Mouse (Mus musculus): ENCODE results near the gene Ripor3. TPM values are rescaled to one million over a fixed set of nuclear protein-coding genes. Genes with fewer than 3 reads are reported as not detected.

Ripor3 gene
- polyA plus RNA-seq, 1 experiment from 2014 or later, result 0.55 TPM

DNA sequence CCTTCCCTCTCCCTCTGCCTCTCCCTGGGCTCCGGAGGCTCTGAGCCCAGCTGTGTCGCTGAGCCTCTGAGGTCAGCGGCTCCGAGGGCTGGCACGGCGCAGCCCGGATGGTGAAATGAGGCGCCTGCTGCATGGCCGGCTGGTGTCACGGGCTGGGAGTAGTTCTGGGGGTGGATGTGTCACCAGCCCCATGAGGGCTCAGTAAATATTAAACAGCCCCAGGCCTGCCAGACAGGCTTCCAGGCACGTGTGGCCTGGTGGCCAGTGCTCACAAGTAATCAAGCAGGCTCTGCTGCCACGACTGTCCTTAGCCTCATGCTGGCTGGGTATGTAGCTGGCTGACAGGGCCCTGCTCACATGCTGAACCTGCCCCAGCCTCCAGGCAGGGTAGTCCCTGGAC lies 7.0 kb downstream of the Ripor3 start:
- Histone ChIP-seq H3K27ac (replicated peaks; ENCODE audit: low read depth, low read length) (no peak overlapping the region), H3K4me3 (ENCODE audit: low read depth, low read length) (no peak overlapping the region), H3K9me3 (ENCODE audit: control insufficient read depth, low read length) (peaks cover 3% of the 10 kb centered on the region; the same call in 1 of the 2 replicates), H3K36me3 (ENCODE audit: control insufficient read depth, insufficient read depth, low read length) (no peaks in the 10 kb centered on the region), H3K9ac (ENCODE audit: low read length) (no peak overlapping the region), H3K4me1 (ENCODE audit: control insufficient read depth, insufficient read depth, low read length) (peaks cover 14% of the 10 kb centered on the region), H3K4me2 (ENCODE audit: low read depth, severe bottlenecking) (no peak overlapping the region), H3K27me3 (ENCODE audit: control insufficient read depth, insufficient read depth, low read length) (no peaks in the 10 kb centered on the region)
- 60% methylated on average over 12 of the region's 12 CpGs for WGBS
- DNase-seq (ENCODE audit: low spot score) (no peak), ATAC-seq (ENCODE audit: insufficient number of reproducible peaks, low FRiP score, low TSS enrichment, low read depth) (no peak)

DNA sequence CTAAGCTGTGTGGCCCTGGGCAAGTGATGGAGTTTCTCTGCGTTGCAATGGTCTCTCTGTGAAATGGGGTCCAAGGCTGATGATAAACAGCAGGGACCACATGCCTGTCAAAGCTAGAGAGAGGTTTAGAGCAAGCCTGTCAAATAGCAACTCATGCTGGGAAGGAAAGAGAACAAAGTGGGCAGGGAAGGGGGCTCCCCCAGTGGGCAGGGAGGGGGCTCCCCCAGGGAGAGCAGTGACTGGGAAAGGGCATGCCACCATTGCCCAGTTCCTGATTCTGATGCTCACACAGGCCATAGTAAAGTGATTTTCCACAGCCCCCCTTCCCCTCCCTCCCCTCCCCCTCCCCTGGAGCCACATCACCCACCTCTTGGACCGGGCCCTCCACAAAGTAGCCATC lies 7.5 kb downstream of the Ripor3 start:
- no peak overlapping the region for H3K4me2 ChIP-seq (ENCODE audit: low read depth, severe bottlenecking)
- peaks cover 14% of the 10 kb centered on the region for H3K4me1 ChIP-seq (ENCODE audit: control insufficient read depth, insufficient read depth, low read length)
- WGBS, result 80% methylated on average over 2 of the region's 2 CpGs
- H3K9ac ChIP-seq (ENCODE audit: low read length), result no peak overlapping the region
- no peak for DNase-seq (ENCODE audit: low spot score)
- H3K27ac ChIP-seq (replicated peaks; ENCODE audit: low read depth, low read length), result no peak overlapping the region
- ATAC-seq (ENCODE audit: insufficient number of reproducible peaks, low FRiP score, low TSS enrichment, low read depth), result no peak
- H3K4me3 ChIP-seq (ENCODE audit: low read depth, low read length), result no peak overlapping the region
- peaks cover 3% of the 10 kb centered on the region; the same call in 1 of the 2 replicates for H3K9me3 ChIP-seq (ENCODE audit: control insufficient read depth, low read length)
- H3K36me3 ChIP-seq (ENCODE audit: control insufficient read depth, insufficient read depth, low read length), result no peaks in the 10 kb centered on the region
- no peaks in the 10 kb centered on the region for H3K27me3 ChIP-seq (ENCODE audit: control insufficient read depth, insufficient read depth, low read length)

DNA sequence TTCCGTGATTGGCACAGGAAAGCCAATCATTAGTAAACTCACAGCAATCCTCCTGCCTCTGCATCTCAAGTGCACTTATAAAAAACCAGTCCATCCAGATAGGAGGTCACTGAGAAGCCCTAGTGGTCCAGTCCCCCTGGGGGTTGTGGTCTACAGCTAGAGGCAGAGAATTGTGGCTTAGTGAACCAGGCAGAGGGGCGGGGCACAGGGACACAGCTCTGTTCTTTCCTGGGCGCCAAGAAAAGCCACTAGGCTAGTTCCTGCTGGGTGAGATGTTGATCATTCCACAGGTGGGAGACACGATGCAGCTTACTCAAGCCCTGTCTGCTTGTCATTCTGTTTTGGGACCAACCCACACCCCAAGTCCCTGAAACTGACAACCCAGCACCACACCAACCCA lies 8.2 kb downstream of the Ripor3 start:
- Histone ChIP-seq H3K4me2 (ENCODE audit: low read depth, severe bottlenecking) (no peak overlapping the region), H3K9ac (ENCODE audit: low read length) (no peak overlapping the region), H3K4me1 (ENCODE audit: control insufficient read depth, insufficient read depth, low read length) (peaks cover 14% of the 10 kb centered on the region), H3K9me3 (ENCODE audit: control insufficient read depth, low read length) (peaks cover 3% of the 10 kb centered on the region; the same call in 1 of the 2 replicates), H3K27ac (replicated peaks; ENCODE audit: low read depth, low read length) (no peak overlapping the region), H3K27me3 (ENCODE audit: control insufficient read depth, insufficient read depth, low read length) (no peaks in the 10 kb centered on the region), H3K36me3 (ENCODE audit: control insufficient read depth, insufficient read depth, low read length) (no peaks in the 10 kb centered on the region), H3K4me3 (ENCODE audit: low read depth, low read length) (no peak overlapping the region)
- DNase-seq (ENCODE audit: low spot score) (no peak), ATAC-seq (ENCODE audit: insufficient number of reproducible peaks, low FRiP score, low TSS enrichment, low read depth) (no peak)
- WGBS, result 57% methylated on average over 4 of the region's 4 CpGs

DNA sequence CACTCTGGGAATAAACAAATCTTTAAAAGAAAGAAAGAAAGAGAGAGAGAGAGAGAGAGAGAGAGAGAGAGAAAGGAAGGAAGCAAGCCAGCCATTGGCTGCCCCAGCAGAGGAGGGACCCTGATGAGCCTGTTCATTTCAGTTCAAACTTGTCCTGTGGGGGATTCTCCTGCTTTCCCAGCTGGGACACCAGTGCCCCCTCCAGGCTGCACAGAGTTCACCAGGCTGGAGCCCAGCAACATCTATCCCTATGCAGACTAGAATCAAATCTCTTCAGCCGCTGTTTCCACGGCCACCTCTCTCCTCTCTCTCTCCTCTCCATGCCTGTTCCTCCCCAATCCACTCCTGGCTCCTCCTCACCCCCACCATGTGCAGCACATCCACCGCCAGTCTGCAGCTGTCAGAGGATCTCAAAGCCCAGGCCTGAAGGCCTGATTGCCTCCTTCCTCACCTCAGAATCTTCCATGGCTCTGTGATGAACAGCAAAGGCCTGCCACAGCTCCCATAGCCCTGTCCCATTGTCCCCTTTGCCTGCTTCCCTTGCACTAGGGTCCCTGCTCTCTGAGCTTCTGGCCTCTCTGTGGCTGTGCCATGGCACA lies 11.2 kb downstream of the Ripor3 start:
- no peak overlapping the region for H3K4me2 ChIP-seq (ENCODE audit: low read depth, severe bottlenecking)
- no peak overlapping the region for H3K27ac ChIP-seq (replicated peaks; ENCODE audit: low read depth, low read length)
- H3K4me1 ChIP-seq (ENCODE audit: control insufficient read depth, insufficient read depth, low read length), result peaks cover 6% of the 10 kb centered on the region; the same call in 1 of the 2 replicates
- H3K9me3 ChIP-seq (ENCODE audit: control insufficient read depth, low read length), result peaks cover 3% of the 10 kb centered on the region; the same call in 1 of the 2 replicates
- H3K4me3 ChIP-seq (ENCODE audit: low read depth, low read length), result no peak overlapping the region
- no peak for DNase-seq (ENCODE audit: low spot score)
- 75% methylated on average over 3 of the region's 3 CpGs for WGBS
- no peak for ATAC-seq (ENCODE audit: insufficient number of reproducible peaks, low FRiP score, low TSS enrichment, low read depth)
- H3K36me3 ChIP-seq (ENCODE audit: control insufficient read depth, insufficient read depth, low read length), result no peaks in the 10 kb centered on the region
- H3K9ac ChIP-seq (ENCODE audit: low read length), result no peak overlapping the region
- H3K27me3 ChIP-seq (ENCODE audit: control insufficient read depth, insufficient read depth, low read length), result no peaks in the 10 kb centered on the region

DNA sequence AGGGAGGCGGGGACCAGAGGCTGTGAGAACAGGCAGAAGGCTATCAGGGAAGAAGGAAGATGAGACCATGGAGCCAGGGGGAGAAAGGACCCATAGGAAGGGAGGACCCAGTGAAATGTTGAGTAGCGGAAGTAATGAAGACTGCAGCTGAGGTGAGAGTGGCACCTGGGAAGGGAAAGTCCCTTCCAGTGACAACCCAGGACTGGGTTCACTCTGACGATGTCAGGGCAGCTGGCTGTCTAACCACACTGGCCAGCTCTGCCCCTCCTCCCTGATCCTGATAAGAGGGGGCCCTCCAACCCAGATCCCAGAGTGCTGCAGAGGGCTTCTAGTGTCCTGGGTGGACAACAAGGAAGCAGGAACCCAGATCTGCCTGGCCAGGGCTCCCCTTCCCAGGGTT lies 12.9 kb downstream of the Ripor3 start:
- DNase-seq (ENCODE audit: low spot score), result no peak
- WGBS, result 51% methylated on average over 3 of the region's 3 CpGs
- H3K27me3 ChIP-seq (ENCODE audit: control insufficient read depth, insufficient read depth, low read length), result no peaks in the 10 kb centered on the region

DNA sequence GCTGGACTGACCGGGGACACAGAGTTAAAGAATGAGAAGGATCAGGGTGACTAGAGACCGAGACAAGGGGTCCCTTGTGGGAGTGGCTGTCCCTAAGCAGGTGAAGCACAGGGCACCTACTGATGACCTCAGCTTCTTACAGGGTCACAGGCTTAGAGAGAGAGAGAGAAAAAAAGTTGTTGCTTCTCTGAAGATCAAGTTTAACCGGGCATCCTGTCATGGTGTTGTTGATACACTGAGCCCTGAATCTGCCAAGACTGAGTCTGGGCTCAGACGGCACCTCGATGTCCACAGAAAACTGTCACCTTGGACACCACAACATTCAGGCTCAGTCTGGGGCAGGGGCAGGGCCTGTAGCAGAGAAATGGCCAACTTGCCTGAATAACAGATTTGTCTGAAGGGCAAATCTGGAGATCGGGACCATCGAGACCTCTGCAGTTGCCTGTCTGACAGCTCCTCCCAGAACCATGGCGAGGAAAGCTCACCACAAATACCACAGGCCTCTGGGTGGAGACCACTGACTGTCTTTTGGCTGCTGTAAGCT lies 13.7 kb downstream of the Ripor3 start:
- Histone ChIP-seq H3K36me3 (ENCODE audit: control insufficient read depth, insufficient read depth, low read length) (no peaks in the 10 kb centered on the region), H3K9ac (ENCODE audit: low read length) (no peak overlapping the region), H3K4me1 (ENCODE audit: control insufficient read depth, insufficient read depth, low read length) (0 out of 2 replicates have a peak, but pooled peaks cover 3% of the 10 kb centered on the region), H3K4me2 (ENCODE audit: low read depth, severe bottlenecking) (no peak overlapping the region), H3K27ac (replicated peaks; ENCODE audit: low read depth, low read length) (no peak overlapping the region), H3K4me3 (ENCODE audit: low read depth, low read length) (no peak overlapping the region), H3K27me3 (ENCODE audit: control insufficient read depth, insufficient read depth, low read length) (no peaks in the 10 kb centered on the region), H3K9me3 (ENCODE audit: control insufficient read depth, low read length) (peaks cover 3% of the 10 kb centered on the region; the same call in 1 of the 2 replicates)
- ATAC-seq (ENCODE audit: insufficient number of reproducible peaks, low FRiP score, low TSS enrichment, low read depth), result no peak
- 64% methylated on average over 8 of the region's 8 CpGs for WGBS
- no peak for DNase-seq (ENCODE audit: low spot score)

More for the DNA sequence above, 12.9 kb downstream of the Ripor3 start:
- Histone ChIP-seq H3K36me3 (ENCODE audit: control insufficient read depth, insufficient read depth, low read length) (no peaks in the 10 kb centered on the region), H3K9ac (ENCODE audit: low read length) (no peak overlapping the region), H3K4me2 (ENCODE audit: low read depth, severe bottlenecking) (no peak overlapping the region), H3K4me3 (ENCODE audit: low read depth, low read length) (no peak overlapping the region), H3K27ac (replicated peaks; ENCODE audit: low read depth, low read length) (no peak overlapping the region), H3K4me1 (ENCODE audit: control insufficient read depth, insufficient read depth, low read length) (0 out of 2 replicates have a peak, but pooled peaks cover 3% of the 10 kb centered on the region), H3K9me3 (ENCODE audit: control insufficient read depth, low read length) (peaks cover 3% of the 10 kb centered on the region; the same call in 1 of the 2 replicates)
- ATAC-seq (ENCODE audit: insufficient number of reproducible peaks, low FRiP score, low TSS enrichment, low read depth), result no peak

DNA sequence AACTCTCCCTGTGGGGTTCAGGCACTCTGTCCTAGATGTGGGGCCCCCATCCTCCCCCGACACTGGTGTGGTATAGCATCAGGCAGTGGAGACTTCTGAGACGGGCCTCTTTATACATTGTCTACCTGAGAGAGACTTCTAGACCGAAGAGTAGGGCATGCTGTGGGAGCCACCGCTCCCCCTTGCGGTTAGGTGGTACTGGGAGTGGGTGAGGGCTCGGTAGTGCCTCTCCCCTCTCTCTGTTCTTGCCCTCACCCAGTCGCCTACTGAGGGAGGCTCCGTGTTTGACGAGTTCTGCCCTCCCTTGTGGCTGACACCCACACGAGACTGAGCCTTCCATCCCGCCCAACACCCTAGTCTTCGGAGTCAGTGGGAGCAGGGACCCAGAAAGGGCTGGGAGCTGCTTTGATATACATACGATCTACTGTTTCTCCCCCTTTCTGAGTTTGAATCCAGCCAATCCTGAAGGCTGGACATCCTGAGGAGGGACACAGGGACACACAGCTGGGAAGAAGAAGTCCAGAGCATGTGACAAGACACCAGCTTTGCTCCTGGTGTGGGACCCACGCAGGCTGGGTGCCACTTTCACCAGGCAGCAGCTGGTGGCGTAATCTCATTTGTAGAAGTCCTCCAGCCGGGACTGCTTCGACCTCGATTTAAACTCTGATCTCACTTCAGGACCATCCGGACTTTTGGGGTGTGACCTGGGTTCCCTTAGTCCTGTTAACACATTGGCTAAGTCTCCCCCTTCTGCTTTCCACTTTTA lies 14.4 kb downstream of the Ripor3 start:
- 58% methylated on average over 19 of the region's 19 CpGs for WGBS
- Histone ChIP-seq H3K27ac (replicated peaks; ENCODE audit: low read depth, low read length) (no peak overlapping the region), H3K4me1 (ENCODE audit: control insufficient read depth, insufficient read depth, low read length) (0 out of 2 replicates have a peak, but pooled peaks cover 3% of the 10 kb centered on the region), H3K9me3 (ENCODE audit: control insufficient read depth, low read length) (peaks cover 3% of the 10 kb centered on the region; the same call in 1 of the 2 replicates), H3K36me3 (ENCODE audit: control insufficient read depth, insufficient read depth, low read length) (no peaks in the 10 kb centered on the region), H3K4me2 (ENCODE audit: low read depth, severe bottlenecking) (no peak overlapping the region), H3K27me3 (ENCODE audit: control insufficient read depth, insufficient read depth, low read length) (no peaks in the 10 kb centered on the region), H3K4me3 (ENCODE audit: low read depth, low read length) (no peak overlapping the region), H3K9ac (ENCODE audit: low read length) (no peak overlapping the region)
- no peak for ATAC-seq (ENCODE audit: insufficient number of reproducible peaks, low FRiP score, low TSS enrichment, low read depth)
- DNase-seq (ENCODE audit: low spot score), result no peak

DNA sequence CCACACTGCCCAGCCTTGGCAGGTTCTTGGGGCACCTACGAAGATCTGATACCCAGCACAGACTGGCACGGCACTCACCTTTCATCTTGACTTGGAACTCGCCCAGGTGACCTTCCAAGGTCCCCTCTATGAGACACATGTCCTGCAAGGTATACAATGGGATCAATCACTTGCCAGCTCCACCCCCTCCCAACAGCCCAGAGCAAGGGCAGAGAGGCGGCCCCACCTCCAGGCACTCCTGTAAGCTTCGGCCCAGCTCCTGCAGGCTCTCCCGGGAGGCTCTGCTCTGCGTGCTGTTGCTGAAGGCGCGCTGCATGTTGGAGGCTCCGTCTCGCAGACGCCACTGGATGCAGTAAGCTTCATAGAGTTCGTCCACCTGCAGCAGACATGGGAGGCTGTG lies 17.2 kb downstream of the Ripor3 start:
- Histone ChIP-seq H3K27ac (replicated peaks; ENCODE audit: low read depth, low read length) (no peak overlapping the region), H3K4me3 (ENCODE audit: low read depth, low read length) (no peak overlapping the region), H3K36me3 (ENCODE audit: control insufficient read depth, insufficient read depth, low read length) (no peaks in the 10 kb centered on the region), H3K27me3 (ENCODE audit: control insufficient read depth, insufficient read depth, low read length) (no peaks in the 10 kb centered on the region), H3K9ac (ENCODE audit: low read length) (no peak overlapping the region), H3K4me1 (ENCODE audit: control insufficient read depth, insufficient read depth, low read length) (0 out of 2 replicates have a peak, but pooled peaks cover 3% of the 10 kb centered on the region), H3K9me3 (ENCODE audit: control insufficient read depth, low read length) (no peaks in the 10 kb centered on the region), H3K4me2 (ENCODE audit: low read depth, severe bottlenecking) (no peak overlapping the region)
- WGBS, result 53% methylated on average over 13 of the region's 13 CpGs
- ATAC-seq (ENCODE audit: insufficient number of reproducible peaks, low FRiP score, low TSS enrichment, low read depth) (no peak), DNase-seq (ENCODE audit: low spot score) (no peak)
